Mouse (Mus musculus) hindbrain, embryonic 14.5 days (tissue): ENCODE measurements at regions not wholly inside any gene's neighbourhood (a gene's known extent, or its start where the extent isn't known, plus 50 kb on each side); places are given as distances from the start of the nearest gene placed in this dataset.
A peak's percentile ranks its signal among the peaks of the same experiment; 100 is the strongest.

Experiments used
- ATAC-seq: fragments of 200-750 bp; cut with Nextera tagmentation; 2 replicates; pipeline ENCODE4 v1.8.0; 2017; ENCODE audit warnings: moderate number of reproducible peaks, mild to moderate bottlenecking, moderate TSS enrichment, moderate library complexity; ENCODE audit not compliant: low FRiP score
- DNase-seq: peaks from one replicate; pipeline ENCODE4 v3.0.0-alpha.2; 2015; ENCODE audit warnings: low spot score
- H3K27ac ChIP-seq: fragments of 300-500 bp; sonication (generic); 2 replicates; pipeline ENCODE4 v1.5.1; 2014; ENCODE audit warnings: mild to moderate bottlenecking, moderate library complexity
- H3K27me3 ChIP-seq: fragments of 300-500 bp; sonication (generic); 2 replicates; pipeline ENCODE4 v1.6.1; 2014; ENCODE audit warnings: mild to moderate bottlenecking, low read length, mixed read lengths; ENCODE audit not compliant: control insufficient read depth, insufficient read depth
- H3K36me3 ChIP-seq: fragments of 300-500 bp; sonication (generic); replicated peaks from 2 replicates; pipeline ENCODE4 v1.6.1; 2014; ENCODE audit not compliant: control insufficient read depth, insufficient read depth
- H3K4me1 ChIP-seq: fragments of 300-500 bp; sonication (generic); replicated peaks from 2 replicates; pipeline ENCODE4 v1.6.1; 2014; ENCODE audit warnings: antibody characterized with exemption, low read length, mixed read lengths; ENCODE audit not compliant: control insufficient read depth, insufficient read depth
- H3K4me2 ChIP-seq: fragments of 300-500 bp; sonication (generic); replicated peaks from 2 replicates; pipeline ENCODE4 v1.6.1; 2014; ENCODE audit warnings: mild to moderate bottlenecking, moderate library complexity
- H3K4me3 ChIP-seq: fragments of 300-500 bp; sonication (generic); replicated peaks from 2 replicates; pipeline ENCODE4 v1.5.1; 2014; ENCODE audit warnings: mild to moderate bottlenecking, low read length
- H3K9ac ChIP-seq: fragments of 300-500 bp; sonication (generic); 2 replicates; pipeline ENCODE4 v1.6.1; 2014
- H3K9me3 ChIP-seq: fragments of 300-500 bp; sonication (generic); 2 replicates; pipeline ENCODE4 v1.6.1; 2016; ENCODE audit warnings: low read length; ENCODE audit not compliant: control insufficient read depth
- WGBS: fragments of 180-500 bp; shearing (Covaris S2); extraction: QIAGEN DNeasy Blood & Tissue Kit; methylation state at CpG from one replicate; pipeline ENCODE4 v1.1.7; 2014; 5-methylcytosine and 5-hydroxymethylcytosine counted together

DNA sequence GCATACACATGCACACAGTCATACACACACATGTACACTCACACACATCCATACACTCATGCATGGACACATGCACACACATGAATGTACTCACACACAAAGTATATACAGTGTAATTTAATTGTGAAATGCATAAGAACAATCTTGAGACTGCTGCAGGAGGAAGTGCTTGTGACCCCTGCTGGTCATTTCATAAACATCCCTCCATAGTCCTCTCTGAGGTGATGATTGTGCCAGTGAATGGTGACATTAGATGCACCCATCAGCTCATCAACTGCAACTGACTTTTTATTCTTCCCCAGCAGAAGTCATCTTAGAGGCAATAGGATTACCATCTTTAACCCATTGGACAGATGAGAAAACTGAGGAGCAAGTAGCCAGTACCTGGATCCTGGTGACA is 597.2 kb downstream of the Vrk1 start:
- no peak overlapping the region for H3K9ac ChIP-seq
- H3K27ac ChIP-seq: no peak overlapping the region; the same call in 1 of the 2 replicates
- no peak for ATAC-seq

DNA sequence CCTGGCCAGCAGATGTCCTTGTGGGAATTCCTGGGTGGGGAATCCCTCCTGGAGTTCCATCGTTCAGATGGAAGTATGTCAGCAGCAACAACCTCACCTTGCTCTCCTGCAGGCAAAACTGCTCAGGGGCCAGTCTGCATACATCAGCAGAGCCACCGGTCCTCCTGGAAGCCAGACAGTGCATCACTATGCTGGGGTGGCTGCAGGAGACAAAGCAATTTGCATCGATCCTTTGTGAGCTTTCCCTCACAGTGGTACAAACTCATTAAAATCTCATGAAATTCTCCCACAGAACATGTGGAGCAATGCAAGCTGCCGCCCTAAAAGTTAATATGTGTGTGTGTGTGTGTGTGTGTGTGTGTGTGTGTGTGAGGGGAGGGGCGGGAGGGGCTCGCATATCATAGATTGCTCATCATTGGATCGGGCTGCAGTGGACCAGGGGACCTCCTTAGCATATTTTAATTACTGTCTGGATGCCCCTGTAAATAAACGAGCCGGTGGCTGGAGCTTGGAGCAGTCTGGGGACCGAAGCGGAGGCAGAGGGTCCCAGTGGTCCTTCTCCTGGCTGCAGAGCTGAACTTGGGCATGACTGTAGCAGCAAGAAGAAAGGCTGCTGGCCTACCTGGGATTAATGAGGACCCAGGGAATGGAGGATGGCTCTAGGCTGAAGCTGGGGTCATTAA is 597.8 kb downstream of the Vrk1 start:
- DNase-seq (no peak), ATAC-seq (peak; percentile 55; the same call in 1 of the 2 replicates)
- Histone ChIP-seq H3K27me3 (no peaks in the 10 kb centered on the region), H3K27ac (peak overlapping the region; percentile 38; the same call in 1 of the 2 replicates), H3K4me3 (no peak overlapping the region), H3K9me3 (no peaks in the 10 kb centered on the region), H3K9ac (no peak overlapping the region), H3K4me1 (peaks cover 7% of the 10 kb centered on the region), H3K4me2 (no peak overlapping the region), H3K36me3 (no peaks in the 10 kb centered on the region)
- 37% methylated on average over 10 of the region's 11 CpGs for WGBS

More for the DNA sequence above, 597.2 kb downstream of the Vrk1 start:
- Histone ChIP-seq H3K4me2 (no peak overlapping the region), H3K4me1 (peaks cover 7% of the 10 kb centered on the region), H3K9me3 (no peaks in the 10 kb centered on the region), H3K4me3 (no peak overlapping the region), H3K27me3 (no peaks in the 10 kb centered on the region), H3K36me3 (no peaks in the 10 kb centered on the region)
- no peak for DNase-seq

DNA sequence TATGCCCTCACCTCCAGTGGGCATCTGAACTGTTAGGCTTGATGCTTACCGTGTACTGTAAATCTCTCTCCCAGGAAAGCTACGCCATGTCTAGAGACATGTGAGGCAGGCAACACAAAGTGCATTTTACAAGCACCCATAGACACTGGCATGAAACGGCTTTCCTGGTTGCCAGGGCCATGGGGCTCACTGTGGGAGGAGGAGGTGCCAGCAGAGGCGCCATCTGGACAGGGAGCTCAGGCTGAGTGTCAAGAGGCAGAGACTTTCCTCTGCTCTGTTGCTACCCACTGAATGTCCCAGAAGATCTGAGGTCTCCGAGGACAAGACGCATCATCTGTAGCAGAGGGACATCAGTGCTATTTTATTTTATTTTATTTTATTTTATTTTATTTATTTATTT is 608.7 kb downstream of the Vrk1 start:
- no peaks in the 10 kb centered on the region for H3K27me3 ChIP-seq
- no peak for DNase-seq
- no peak overlapping the region for H3K27ac ChIP-seq
- H3K4me3 ChIP-seq: no peak overlapping the region
- H3K9me3 ChIP-seq: no peaks in the 10 kb centered on the region
- H3K4me1 ChIP-seq: no peaks in the 10 kb centered on the region; the same call in 1 of the 2 replicates
- WGBS: 91% methylated on average over 6 of the region's 6 CpGs
- no peak overlapping the region for H3K4me2 ChIP-seq
- H3K36me3 ChIP-seq: no peaks in the 10 kb centered on the region
- no peak for ATAC-seq
- H3K9ac ChIP-seq: no peak overlapping the region

DNA sequence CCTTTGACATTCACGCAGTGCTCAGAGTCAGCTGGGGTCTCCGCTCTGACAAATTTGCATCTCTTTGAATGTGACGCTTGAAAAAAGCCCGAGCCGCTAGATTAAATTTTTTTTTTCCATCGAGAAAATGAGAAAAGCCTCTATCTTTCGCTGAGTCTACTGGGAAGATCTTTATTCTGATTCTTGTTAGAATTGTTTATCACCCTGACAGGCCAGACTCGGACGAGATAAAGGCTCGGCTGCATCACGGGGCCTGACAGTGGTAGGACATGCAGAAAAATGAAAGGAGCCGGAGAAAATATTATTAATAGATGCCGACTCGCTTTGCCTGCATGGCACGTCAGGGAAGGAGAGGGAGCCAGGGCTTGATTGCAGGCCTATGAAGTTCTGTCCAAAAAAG is 616.8 kb downstream of the Vrk1 start:
- Histone ChIP-seq H3K4me1 (no peaks in the 10 kb centered on the region), H3K9ac (no peak overlapping the region), H3K27ac (peak overlapping the region; percentile 40), H3K27me3 (no peaks in the 10 kb centered on the region), H3K36me3 (no peaks in the 10 kb centered on the region), H3K4me2 (peak overlapping the region; percentile 20), H3K4me3 (no peak overlapping the region), H3K9me3 (no peaks in the 10 kb centered on the region)
- WGBS: 25% methylated on average over 15 of the region's 15 CpGs
- ATAC-seq (no peak), DNase-seq (peak; percentile 40)

DNA sequence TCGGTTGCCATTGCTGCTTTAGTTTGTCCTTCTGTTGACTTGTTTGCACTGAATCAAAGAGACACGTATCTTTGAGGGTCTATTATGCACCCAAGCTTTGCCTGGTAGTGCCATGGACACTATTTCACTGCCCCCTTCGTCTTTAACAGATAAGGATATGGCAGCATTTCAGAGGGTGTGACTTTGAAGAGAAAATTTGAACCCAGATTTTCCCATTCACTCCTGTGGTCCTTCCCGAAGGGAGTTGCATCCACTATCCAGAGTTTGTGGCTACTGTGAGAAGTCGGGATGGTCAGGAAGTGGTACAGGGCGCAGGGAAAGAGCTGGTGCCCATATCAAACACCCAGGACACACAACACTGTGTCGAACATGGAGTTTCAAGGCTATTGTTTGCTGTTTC is 622.5 kb downstream of the Vrk1 start:
- DNase-seq: no peak
- H3K27ac ChIP-seq: no peak overlapping the region
- 90% methylated on average over 7 of the region's 7 CpGs for WGBS
- no peaks in the 10 kb centered on the region for H3K27me3 ChIP-seq
- H3K36me3 ChIP-seq: no peaks in the 10 kb centered on the region
- H3K9me3 ChIP-seq: no peaks in the 10 kb centered on the region
- no peak overlapping the region for H3K9ac ChIP-seq
- H3K4me2 ChIP-seq: no peak overlapping the region
- H3K4me1 ChIP-seq: no peaks in the 10 kb centered on the region
- ATAC-seq: no peak
- H3K4me3 ChIP-seq: no peak overlapping the region

DNA sequence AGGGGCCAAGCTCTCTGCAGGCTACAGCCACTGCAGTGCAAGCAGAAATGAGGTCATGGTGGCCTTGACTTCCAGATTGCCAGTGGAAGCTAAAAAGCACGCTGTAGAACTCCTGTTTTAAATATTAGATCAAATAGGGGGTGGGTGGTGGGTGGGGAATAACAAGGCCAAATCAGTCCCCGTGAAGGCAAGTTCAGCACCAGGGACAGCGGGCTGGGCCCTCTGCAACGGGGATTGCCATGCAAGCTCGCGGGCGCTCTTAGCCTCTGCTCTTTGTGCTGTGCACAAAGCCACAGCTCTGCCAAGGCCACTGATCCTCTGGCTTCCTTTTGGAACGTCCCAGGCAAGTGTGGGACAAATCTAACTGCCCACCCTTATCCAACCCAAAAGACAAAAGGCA is 623.1 kb downstream of the Vrk1 start:
- H3K27ac ChIP-seq: no peak overlapping the region
- ATAC-seq (no peak), DNase-seq (peak; percentile 51)
- WGBS: 10% methylated on average over 8 of the region's 8 CpGs
- H3K4me1 ChIP-seq: no peaks in the 10 kb centered on the region
- no peaks in the 10 kb centered on the region for H3K9me3 ChIP-seq
- H3K9ac ChIP-seq: no peak overlapping the region
- no peak overlapping the region for H3K4me2 ChIP-seq
- no peaks in the 10 kb centered on the region for H3K36me3 ChIP-seq
- no peak overlapping the region for H3K4me3 ChIP-seq
- H3K27me3 ChIP-seq: no peaks in the 10 kb centered on the region

DNA sequence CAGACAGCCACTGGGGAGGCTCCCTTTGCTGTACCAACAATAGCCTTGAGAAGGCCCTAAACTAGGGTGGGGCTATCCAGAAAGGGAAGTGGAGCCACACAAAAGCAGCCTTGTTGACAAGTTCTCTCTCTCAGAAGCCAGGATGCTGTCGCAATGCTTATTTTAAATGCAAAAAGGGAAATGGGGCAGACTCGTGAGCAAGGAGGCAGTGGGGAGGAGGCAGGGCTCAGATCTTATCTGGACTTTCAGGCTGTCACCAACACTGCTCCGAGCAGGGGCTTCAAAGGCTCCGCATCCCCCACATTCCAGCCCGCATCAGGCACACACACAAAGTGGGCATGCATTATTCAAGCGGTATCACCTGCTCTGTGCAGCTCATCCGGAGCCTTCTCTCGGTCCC is 648.3 kb downstream of the Vrk1 start:
- H3K27ac ChIP-seq: no peak overlapping the region
- H3K9me3 ChIP-seq: no peaks in the 10 kb centered on the region
- H3K4me1 ChIP-seq: no peaks in the 10 kb centered on the region; the same call in none of the 2 replicates
- WGBS: 26% methylated on average over 8 of the region's 8 CpGs
- no peak for DNase-seq
- H3K4me3 ChIP-seq: no peak overlapping the region
- H3K4me2 ChIP-seq: no peak overlapping the region
- ATAC-seq: no peak
- no peak overlapping the region for H3K9ac ChIP-seq
- H3K36me3 ChIP-seq: no peaks in the 10 kb centered on the region
- H3K27me3 ChIP-seq: no peaks in the 10 kb centered on the region

DNA sequence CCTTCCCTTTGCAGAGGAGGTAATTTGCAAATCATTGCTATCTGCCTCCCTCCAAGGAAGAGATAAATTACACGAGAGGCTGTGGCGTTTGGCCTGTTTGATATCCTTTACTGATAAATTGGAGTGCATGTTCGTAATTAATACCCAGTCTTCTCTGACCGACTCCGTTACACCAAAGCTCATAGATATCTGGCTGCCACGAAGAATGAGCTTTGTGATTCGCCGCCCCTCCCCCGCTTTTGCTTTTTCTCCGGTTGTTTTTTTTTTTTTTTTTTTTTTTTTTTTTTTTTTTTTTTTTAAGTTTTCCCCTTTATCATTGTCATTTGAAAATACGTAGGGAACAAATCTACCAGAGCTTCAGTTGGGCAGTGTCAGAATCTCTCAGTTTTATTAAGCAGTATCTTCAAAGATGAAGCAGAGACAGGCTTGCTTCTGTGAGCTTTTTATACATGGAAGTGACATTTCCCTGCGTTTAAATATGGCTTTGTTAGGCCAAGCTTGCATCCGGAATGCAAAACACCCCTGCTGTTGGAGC is 663.3 kb downstream of the Vrk1 start:
- no peaks in the 10 kb centered on the region for H3K27me3 ChIP-seq
- H3K9ac ChIP-seq: no peak overlapping the region
- peak; percentile 28 for DNase-seq
- H3K4me3 ChIP-seq: no peak overlapping the region
- no peaks in the 10 kb centered on the region for H3K9me3 ChIP-seq
- no peaks in the 10 kb centered on the region for H3K36me3 ChIP-seq
- H3K27ac ChIP-seq: no peak overlapping the region; the same call in 1 of the 2 replicates
- peak overlapping the region; percentile 19; the same call in 1 of the 2 replicates for H3K4me2 ChIP-seq
- 27% methylated on average over 13 of the region's 13 CpGs for WGBS
- ATAC-seq: no peak
- H3K4me1 ChIP-seq: 0 out of 2 replicates have a peak, but pooled peaks cover 5% of the 10 kb centered on the region

DNA sequence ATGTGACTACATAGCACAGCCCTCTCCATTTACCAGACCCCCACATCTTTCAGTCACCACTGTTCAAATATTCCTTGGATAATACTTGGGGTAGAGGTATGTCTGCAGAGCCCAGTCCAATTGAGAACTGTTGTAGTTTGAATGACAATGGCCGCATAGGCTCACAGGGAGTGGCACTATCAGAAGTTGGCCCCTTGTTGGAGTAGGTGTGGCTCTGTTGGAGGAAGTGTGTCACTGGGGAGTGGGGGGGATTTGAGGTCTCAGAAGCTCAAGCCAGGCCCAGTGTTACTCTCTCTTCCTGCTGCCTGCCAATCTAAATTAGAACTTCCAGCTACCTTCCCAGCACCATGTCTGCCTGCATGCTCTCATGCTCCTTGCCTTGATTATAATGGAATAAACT is 664.7 kb downstream of the Vrk1 start:
- Histone ChIP-seq H3K9me3 (no peaks in the 10 kb centered on the region), H3K36me3 (no peaks in the 10 kb centered on the region), H3K9ac (no peak overlapping the region), H3K4me3 (no peak overlapping the region), H3K27ac (no peak overlapping the region), H3K27me3 (no peaks in the 10 kb centered on the region), H3K4me1 (0 out of 2 replicates have a peak, but pooled peaks cover 5% of the 10 kb centered on the region), H3K4me2 (no peak overlapping the region)
- 85% methylated on average over 1 of the region's 1 CpGs for WGBS
- ATAC-seq (no peak), DNase-seq (no peak)
